Mouse (Mus musculus) bone marrow macrophage, adult 2 months (primary cell): ENCODE results near the gene Epb41l1.

Experiments
- CTCF ChIP-seq: IDR thresholded peaks from 2 replicates; pipeline ENCODE4 v1.5.1; 2012; ENCODE audit warnings: low read depth, mild to moderate bottlenecking, low read length, moderate library complexity
- POLR2A ChIP-seq: IDR thresholded peaks from 2 replicates; pipeline ENCODE4 v1.6.1; 2012; ENCODE audit warnings: mild to moderate bottlenecking, low read depth, low read length, borderline replicate concordance

GRCm38 (mm10) chr2:156418467-156418866 lies 2.2 kb upstream of the Epb41l1 start:
- TF ChIP-seq POLR2A = no peak
- TF ChIP-seq CTCF = no peak
